ENCODE assay signal across 25 mouse cellular contexts in genomic region chr13:29552322-29552870, GRCm38 (mm10).
DNase-seq lines count a peak whose midpoint lies in the region; ATAC-seq lines count a peak whose summit lies in the region.
"Had no signal": no experiment of that assay in that cellular context is flagged by ENCODE, and none has a peak within 500 bp of the region (broad histone marks: within the 10 kb centered on the region; RNA-seq: fewer than 3 reads in every experiment).

No protein-coding gene starts in this region.

- H3K9me3 ChIP-seq in hindbrain, embryonic 13.5 days: no peaks in the 10 kb centered on the region
- no peaks in the 10 kb centered on the region for H3K9me3 ChIP-seq in hindbrain, embryonic 10.5 days
- no peaks in the 10 kb centered on the region for H3K9me3 ChIP-seq in midbrain, embryonic 16.5 days (replicated peaks; ENCODE audit: control insufficient read depth, low read length, poor library complexity, severe bottlenecking)
- no peaks in the 10 kb centered on the region for H3K9me3 ChIP-seq in midbrain, embryonic 11.5 days (ENCODE audit: control insufficient read depth, low read length)
- H3K9me3 ChIP-seq: embryonic facial prominence, embryonic 13.5 days; forebrain, embryonic 13.5 days; heart, embryonic 10.5 days; limb, embryonic 12.5 days had no signal

- WGBS in hindbrain, embryonic 13.5 days: 38% methylated on average over 5 of the region's 5 CpGs
- 90% methylated on average over 5 of the region's 5 CpGs for WGBS in hindbrain, embryonic 10.5 days
- WGBS in midbrain, embryonic 16.5 days: 52% methylated on average over 5 of the region's 5 CpGs
- 87% methylated on average over 5 of the region's 5 CpGs for WGBS in midbrain, embryonic 11.5 days

- H3K27ac ChIP-seq in hindbrain, embryonic 13.5 days: peak overlapping the region; percentile 15; the same call in 1 of the 2 replicates
- no peak overlapping the region for H3K27ac ChIP-seq in hindbrain, embryonic 10.5 days
- no peak overlapping the region for H3K27ac ChIP-seq in midbrain, embryonic 16.5 days (ENCODE audit: low read length)
- no peak overlapping the region for H3K27ac ChIP-seq in midbrain, embryonic 11.5 days (ENCODE audit: low read depth, low read length)
- H3K27ac ChIP-seq: embryonic facial prominence, embryonic 13.5 days; forebrain, embryonic 13.5 days; heart, embryonic 10.5 days; limb, embryonic 12.5 days had no signal

- DNase-seq in hindbrain, embryonic 10.5 days (ENCODE audit: low spot score): no peak
- no peak for DNase-seq in midbrain, embryonic 11.5 days (ENCODE audit: low spot score, missing footprints)
- DNase-seq in hindlimb bud, embryonic 11.5 days (ENCODE audit: extremely low spot score, low read depth, low spot score): peak; percentile 6
- DNase-seq in gastrocnemius, postnatal 10 days: no peak
- no peak for DNase-seq in cerebellum, postnatal 36 days
- DNase-seq: adrenal gland, postnatal 14 days; cerebellum, adult 9-11 months; embryo, embryonic 11 days; heart, postnatal 4 days; kidney, adult 9 months; kidney, postnatal 36 days; lung, adult 18-20 months; lung, postnatal 10 days; right cerebral cortex, postnatal 25 days; spleen, adult 18-20 months had no signal

- H3K36me3 ChIP-seq in hindbrain, embryonic 13.5 days: no peaks in the 10 kb centered on the region
- H3K36me3 ChIP-seq in hindbrain, embryonic 10.5 days: no peaks in the 10 kb centered on the region
- no peaks in the 10 kb centered on the region for H3K36me3 ChIP-seq in midbrain, embryonic 16.5 days (ENCODE audit: control insufficient read depth, insufficient read depth, low read length)
- H3K36me3 ChIP-seq in midbrain, embryonic 11.5 days (ENCODE audit: control insufficient read depth, insufficient read depth, low read length): no peaks in the 10 kb centered on the region
- H3K36me3 ChIP-seq: embryonic facial prominence, embryonic 13.5 days; heart, embryonic 10.5 days; limb, embryonic 12.5 days had no signal

- peaks cover 15% of the 10 kb centered on the region for H3K4me1 ChIP-seq in hindbrain, embryonic 13.5 days (replicated peaks)
- H3K4me1 ChIP-seq in hindbrain, embryonic 10.5 days (replicated peaks): no peaks in the 10 kb centered on the region
- no peaks in the 10 kb centered on the region for H3K4me1 ChIP-seq in midbrain, embryonic 16.5 days (ENCODE audit: control insufficient read depth, insufficient read depth, low read length)
- no peaks in the 10 kb centered on the region for H3K4me1 ChIP-seq in midbrain, embryonic 11.5 days (ENCODE audit: control insufficient read depth, insufficient read depth, low read length)

- peak; percentile 49; the same call in 1 of the 2 replicates for ATAC-seq in hindbrain, embryonic 13.5 days (ENCODE audit: low FRiP score)
- ATAC-seq in midbrain, embryonic 16.5 days: peak; percentile 66
- no peak for ATAC-seq in midbrain, embryonic 11.5 days (ENCODE audit: low FRiP score)
- ATAC-seq: CD4-positive, CD25-positive, alpha-beta regulatory T cell, adult 4 months; forebrain, embryonic 13.5 days; intestine, embryonic 16.5 days had no signal

- H3K27me3 ChIP-seq in hindbrain, embryonic 13.5 days: no peaks in the 10 kb centered on the region
- no peaks in the 10 kb centered on the region for H3K27me3 ChIP-seq in hindbrain, embryonic 10.5 days (ENCODE audit: insufficient read depth, poor library complexity, severe bottlenecking)
- H3K27me3 ChIP-seq in midbrain, embryonic 16.5 days (ENCODE audit: control insufficient read depth, insufficient read depth, low read depth, low read length): no peaks in the 10 kb centered on the region
- H3K27me3 ChIP-seq in midbrain, embryonic 11.5 days (ENCODE audit: control insufficient read depth, insufficient read depth, low read length): no peaks in the 10 kb centered on the region
- H3K27me3 ChIP-seq: embryonic facial prominence, embryonic 13.5 days; forebrain, embryonic 13.5 days; limb, embryonic 12.5 days had no signal

- no peak overlapping the region for H3K9ac ChIP-seq in hindbrain, embryonic 13.5 days
- no peak overlapping the region for H3K9ac ChIP-seq in midbrain, embryonic 16.5 days (ENCODE audit: low read depth, low read length)
- H3K9ac ChIP-seq in midbrain, embryonic 11.5 days (ENCODE audit: low read length): no peak overlapping the region
- H3K9ac ChIP-seq: embryonic facial prominence, embryonic 13.5 days; forebrain, embryonic 13.5 days; limb, embryonic 12.5 days had no signal

- H3K4me2 ChIP-seq in hindbrain, embryonic 13.5 days: no peak overlapping the region
- no peak overlapping the region for H3K4me2 ChIP-seq in midbrain, embryonic 16.5 days (ENCODE audit: low read length)
- no peak overlapping the region for H3K4me2 ChIP-seq in midbrain, embryonic 11.5 days
- H3K4me2 ChIP-seq: embryonic facial prominence, embryonic 13.5 days; forebrain, embryonic 13.5 days; limb, embryonic 12.5 days; liver, embryonic 11.5 days had no signal

- H3K4me3 ChIP-seq in hindbrain, embryonic 13.5 days: no peak overlapping the region
- H3K4me3 ChIP-seq in hindbrain, embryonic 10.5 days: no peak overlapping the region
- H3K4me3 ChIP-seq in midbrain, embryonic 16.5 days (ENCODE audit: low read depth, low read length): no peak overlapping the region
- no peak overlapping the region for H3K4me3 ChIP-seq in midbrain, embryonic 11.5 days (ENCODE audit: low read depth, low read length)
- H3K4me3 ChIP-seq: embryonic facial prominence, embryonic 13.5 days; erythroblast, embryonic 14.5 days; forebrain, embryonic 13.5 days; heart, embryonic 10.5 days; limb, embryonic 12.5 days had no signal
